Mouse (Mus musculus) urinary bladder, adult 2 months (tissue): ENCODE measurements around the gene Ppp1r9b. TPM values are rescaled to one million over a fixed set of nuclear protein-coding genes. Genes with fewer than 3 reads are reported as not detected.
"Not testable (repeated sequence)": the region's sequence is repeated elsewhere in the genome, so short reads cannot be mapped to it uniquely, and the experiment has no call there.

Experiments used
- DNase-seq: peaks from one replicate; pipeline ENCODE4 v3.0.0; 2022; ENCODE audit warnings: low spot score
- polyA plus RNA-seq: library from polyadenylated mRNA; depleted of rRNA; stranded (reverse); fragments of >200 nt; gene quantifications from 2 replicates; pipeline ENCODE4 v1.2.3, GENCODE M21; 2012

Ppp1r9b gene
- polyA plus RNA-seq, 1 experiment: 16.0 TPM

- DNase-seq: no peak
These were observed 7.3 kb downstream of the Ppp1r9b start for GRCm38 (mm10) chr11:94998041-94998531.

- no peak for DNase-seq
These were observed 9.3 kb downstream of the Ppp1r9b start for GRCm38 (mm10) chr11:95000128-95000527.

DNA sequence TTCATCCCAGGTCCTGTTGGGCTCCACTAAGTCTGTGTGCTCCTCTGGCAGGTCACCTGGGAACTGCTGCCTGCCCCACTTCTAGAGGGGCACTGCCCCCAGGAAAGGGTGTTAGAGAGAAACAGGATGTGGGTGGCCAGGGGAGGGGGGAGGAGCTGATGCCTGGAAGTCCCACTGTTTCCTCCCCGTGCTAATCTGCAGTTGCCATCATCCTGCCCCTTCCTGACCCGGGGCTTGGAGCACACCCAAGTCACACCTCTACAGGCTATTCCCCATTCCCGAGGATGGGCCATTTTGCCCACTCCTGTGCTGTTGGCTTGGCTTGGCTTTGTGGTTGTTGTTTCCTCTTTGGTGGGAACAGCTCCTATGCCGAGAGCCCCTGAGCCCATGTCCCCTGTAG lies 9.7 kb downstream of the Ppp1r9b start:
- DNase-seq: no peak

DNA sequence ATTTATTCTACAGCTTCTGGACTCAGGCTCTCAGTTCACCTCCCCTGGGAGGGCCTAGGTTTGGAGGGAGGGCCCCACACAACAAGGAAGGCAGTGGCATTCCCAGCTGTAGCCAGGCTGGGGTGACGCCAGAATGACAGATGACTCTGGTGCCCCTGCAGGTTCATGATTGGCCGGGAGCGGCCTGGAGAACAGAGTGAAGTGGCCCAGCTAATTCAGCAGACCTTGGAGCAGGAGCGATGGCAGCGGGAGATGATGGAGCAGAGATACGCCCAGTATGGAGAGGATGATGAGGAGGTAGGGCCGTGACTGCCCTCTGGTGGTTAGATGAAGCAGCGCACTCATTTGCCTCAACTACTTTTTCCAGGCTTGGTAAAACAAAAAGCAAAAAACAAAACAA lies 10.2 kb downstream of the Ppp1r9b start:
- no peak for DNase-seq

DNA sequence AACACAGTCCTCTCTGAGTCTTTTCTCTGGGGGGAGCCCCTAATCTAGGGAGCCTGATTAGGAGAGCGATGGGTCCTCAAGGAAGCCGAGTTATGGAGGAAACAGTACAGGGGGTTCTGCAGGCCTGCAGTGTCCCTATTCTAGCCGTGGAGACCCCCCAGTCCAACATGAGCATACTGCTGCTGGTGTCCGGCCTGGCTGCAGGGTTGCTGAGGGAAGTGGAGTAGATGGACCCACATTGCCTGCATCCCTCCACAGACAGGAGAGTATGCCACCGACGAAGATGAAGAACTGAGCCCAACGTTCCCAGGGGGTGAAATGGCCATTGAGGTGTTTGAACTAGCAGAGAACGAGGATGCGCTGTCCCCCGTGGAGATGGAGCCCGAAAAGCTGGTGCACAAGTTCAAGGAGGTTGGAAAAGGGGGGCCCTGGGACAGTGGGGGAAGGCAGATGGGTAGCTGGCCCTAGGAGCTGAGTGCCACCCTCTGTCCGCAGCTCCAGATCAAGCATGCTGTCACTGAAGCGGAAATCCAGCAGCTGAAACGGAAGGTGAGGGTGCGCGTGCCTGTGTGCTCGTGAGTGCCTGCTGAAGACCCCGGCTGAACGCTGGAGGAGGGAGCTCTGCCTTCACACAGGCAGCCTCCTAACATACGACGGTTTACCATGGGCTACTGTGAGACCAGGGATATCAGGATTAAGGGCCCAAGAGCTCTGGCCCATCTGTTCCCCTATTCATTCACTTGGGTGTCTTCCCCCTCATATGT lies 10.9 kb downstream of the Ppp1r9b start:
- DNase-seq: no peak

GRCm38 (mm10) chr11:95002705-95003104 lies 11.9 kb downstream of the Ppp1r9b start:
- DNase-seq: no peak

- no peak for DNase-seq
These were observed 13.5 kb downstream of the Ppp1r9b start for GRCm38 (mm10) chr11:95004136-95004936.

DNA sequence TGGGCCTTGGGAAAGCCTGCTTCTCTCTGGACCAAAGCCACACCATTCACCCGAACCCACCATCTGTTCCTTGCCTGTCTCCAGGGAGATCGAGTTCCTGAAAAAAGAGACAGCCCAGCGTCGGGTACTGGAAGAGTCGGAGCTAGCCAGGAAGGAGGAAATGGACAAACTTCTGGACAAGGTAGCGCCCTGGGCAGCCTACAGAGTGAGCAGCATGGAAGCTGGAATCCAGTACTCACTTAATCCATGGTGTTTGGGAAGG lies 14.0 kb downstream of the Ppp1r9b start:
- DNase-seq: no peak

- no peak for DNase-seq
These were observed 15.2 kb downstream of the Ppp1r9b start for GRCm38 (mm10) chr11:95006038-95006437.

DNA sequence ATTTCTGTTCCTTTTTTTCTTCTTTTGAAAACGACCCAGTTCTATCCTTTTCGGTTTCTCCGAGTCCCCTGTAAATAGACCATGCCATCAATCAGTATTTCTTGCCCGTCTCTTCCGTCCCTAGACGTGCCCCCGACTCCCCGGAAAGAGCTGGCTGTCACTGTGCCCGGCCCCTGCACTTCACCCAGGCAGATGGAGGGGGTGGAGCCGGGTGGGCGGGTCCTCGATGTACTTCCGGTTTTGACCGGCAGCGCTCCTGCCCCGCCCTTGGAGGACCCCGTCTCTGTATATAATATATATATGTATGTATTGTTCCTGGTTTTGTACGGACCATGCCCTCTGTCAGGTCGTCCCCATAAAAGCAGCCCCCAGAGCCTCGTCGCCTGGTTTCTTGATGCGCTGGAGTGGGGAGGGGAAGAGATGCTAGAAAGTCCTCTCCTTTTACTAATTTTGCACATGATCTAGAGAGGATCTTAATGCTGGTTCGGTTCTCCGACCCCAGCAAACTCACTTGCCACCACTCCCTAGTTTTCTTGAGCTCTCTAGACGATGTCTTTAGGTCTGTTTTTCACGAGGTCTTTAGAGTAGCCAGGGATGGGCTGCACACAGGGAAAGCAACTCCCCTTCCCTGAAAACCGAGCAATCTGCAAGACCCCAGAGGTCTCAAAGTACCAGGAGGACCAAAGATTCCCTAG lies 15.8 kb downstream of the Ppp1r9b start:
- no peak for DNase-seq

- no peak for DNase-seq
These were observed 16.6 kb downstream of the Ppp1r9b start for GRCm38 (mm10) chr11:95007418-95007817.

DNA sequence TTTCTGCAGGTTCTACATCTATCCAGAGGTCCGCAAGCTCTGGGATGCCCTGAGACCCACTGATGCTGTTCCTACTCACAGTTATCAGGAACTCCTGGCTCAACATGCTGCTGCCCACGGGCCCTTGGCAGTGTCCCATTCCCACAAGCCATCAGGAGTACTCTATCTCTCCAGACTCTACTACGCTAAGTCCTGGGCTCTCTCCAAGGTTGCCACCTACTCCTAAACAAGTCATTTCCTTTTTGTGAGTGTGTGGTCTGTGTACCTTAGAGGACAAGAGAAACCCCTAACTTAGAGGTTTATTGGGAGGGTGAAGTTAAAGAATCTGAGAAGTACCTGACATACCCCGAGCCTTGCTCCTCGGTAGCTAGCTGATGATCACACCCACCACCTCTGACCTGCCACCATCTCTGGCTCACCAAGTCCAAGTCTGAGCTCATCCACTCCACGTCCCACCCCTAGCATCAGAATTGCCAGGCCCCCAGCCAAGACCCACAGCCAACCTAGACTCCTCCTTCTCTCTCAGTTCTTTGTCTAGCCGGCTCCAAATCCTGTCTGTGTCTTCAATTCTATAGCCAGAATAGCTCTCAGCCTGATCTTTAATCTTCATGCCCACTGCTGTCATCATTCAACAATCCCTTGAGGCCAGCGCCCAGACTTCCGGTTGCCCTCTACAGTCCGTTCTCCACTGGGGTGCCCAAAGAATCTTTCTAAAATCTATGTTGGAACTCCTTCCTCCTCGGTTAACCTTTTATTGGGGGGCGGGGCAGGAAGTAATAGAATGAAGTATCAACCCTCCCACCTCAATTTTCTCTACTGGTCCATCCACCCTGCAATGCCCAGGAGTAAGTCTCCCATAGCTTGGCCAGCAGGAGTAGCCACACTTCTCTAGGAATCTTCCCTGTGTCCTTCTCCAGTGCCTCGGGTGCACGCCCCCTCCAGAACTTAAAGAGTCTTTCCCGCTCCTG lies 18.1 kb downstream of the Ppp1r9b start:
- no peak for DNase-seq

DNA sequence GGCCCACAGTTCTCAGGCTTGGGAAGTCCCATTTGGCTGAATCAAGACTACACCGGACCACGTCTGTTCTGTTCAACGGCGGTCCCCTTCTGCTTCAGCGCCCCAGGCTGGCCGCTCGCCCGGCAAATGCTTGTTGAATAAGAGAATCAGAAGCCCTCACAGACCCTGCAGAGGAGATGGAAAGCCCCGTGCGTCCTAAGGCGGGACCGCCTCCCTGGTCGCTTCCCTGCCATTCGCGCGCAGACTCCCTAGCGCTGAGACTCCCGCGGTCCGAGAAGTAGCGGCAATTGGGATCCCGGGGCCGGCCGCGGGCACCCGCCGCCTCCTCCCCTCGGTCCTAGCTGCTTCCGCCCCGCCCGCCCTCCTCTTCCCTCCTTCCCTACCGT lies 18.8 kb downstream of the Ppp1r9b start, which contains the start of gene Samd14:
Gene Samd14 (plus strand): TSS at position 251 of the 386 bp plus-strand sequence.
- DNase-seq: no peak

GRCm38 (mm10) chr11:95010141-95010739 lies 19.4 kb downstream of the Ppp1r9b start:
- no peak for DNase-seq

- DNase-seq: not testable (repeated sequence)
These were observed 20.1 kb downstream of the Ppp1r9b start for GRCm38 (mm10) chr11:95010841-95011403.

DNA sequence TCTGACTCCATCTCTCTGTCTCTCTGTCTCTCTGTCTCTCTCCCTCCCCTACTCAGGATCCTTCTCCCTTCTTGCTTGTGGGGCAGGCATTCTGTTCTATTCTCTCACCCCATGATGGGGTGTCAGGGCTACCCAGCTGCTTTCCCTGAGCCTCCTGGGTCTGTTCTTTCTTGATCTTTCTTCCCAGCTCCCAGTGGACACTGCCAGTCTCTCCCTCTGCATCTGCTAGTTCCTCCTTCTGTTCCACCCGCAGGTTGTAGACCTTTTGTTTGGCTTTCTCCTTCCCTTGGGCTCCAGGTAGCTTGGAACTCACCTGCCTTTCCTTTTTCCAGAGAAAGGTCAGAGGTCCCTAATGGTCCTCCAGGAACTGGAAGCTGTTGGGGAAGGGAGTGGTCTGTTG lies 20.6 kb downstream of the Ppp1r9b start:
- no peak for DNase-seq

- no peak for DNase-seq
These were observed 21.2 kb downstream of the Ppp1r9b start for GRCm38 (mm10) chr11:95012075-95012474.

GRCm38 (mm10) chr11:95012487-95012886 lies 21.7 kb downstream of the Ppp1r9b start:
- DNase-seq: no peak

- no peak for DNase-seq
These were observed 24.6 kb downstream of the Ppp1r9b start for GRCm38 (mm10) chr11:95015484-95015883.

DNA sequence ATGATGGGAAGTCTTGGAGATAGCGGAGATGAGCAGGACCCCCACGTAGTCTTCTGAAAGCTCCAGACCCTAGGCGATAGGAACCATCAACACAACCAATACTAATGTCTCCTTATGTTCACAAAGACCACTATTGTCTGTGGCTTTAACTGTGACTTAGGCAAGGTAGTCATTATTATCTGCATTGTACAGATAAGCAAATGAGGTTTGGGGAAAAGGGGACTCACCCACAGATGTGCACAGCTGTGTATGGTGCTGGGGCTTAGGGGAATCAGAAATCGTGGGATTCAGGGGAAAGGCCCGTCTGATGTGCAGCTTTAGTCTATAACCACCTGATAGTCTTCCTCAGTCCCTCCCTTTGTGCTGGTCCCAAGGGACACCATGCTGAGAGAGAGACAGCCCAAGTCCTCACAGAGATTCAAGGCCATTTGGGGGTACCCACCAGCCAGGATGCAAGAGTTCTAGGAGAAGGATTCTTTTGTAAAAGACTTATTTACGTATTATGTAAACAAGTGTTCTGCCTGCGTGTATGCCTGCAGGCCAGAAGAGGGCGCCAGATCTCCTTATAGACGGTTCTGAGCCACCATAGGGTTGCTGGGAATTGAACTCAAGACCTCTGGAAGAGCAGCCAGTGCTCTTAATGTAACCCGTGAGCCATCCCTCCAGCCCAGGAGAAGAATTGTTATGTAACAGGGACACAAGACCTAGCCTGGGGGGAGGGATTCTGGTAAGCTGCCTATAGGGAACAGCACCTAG lies 31.6 kb downstream of the Ppp1r9b start:
- DNase-seq: no peak
